Mouse (Mus musculus) spleen, embryonic (tissue): ENCODE measurements around the gene Gm49027.

Experiments used
- CTCF ChIA-PET: fragments of 350-600 bp; sonication (Branson Sonifier 250); formaldehyde crosslinking; loops from one replicate; lab custom pipeline; 2022; lab: Charles Lee

Gene Gm49027

GRCm38 (mm10) chr5:123507936-123508723 lies 17.2 kb downstream of the Gm49027 start:
- CTCF ChIA-PET = interaction anchor here (0.9 to 1.4 kb wide), 2 partner anchors 22 to 72 kb away, joined by 3 to 4 read pairs; no protein-coding TSS in a partner anchor

- CTCF ChIA-PET = interaction anchor here (0.7 to 1.2 kb wide), 2 partner anchors 62 to 131 kb away, joined by 4 to 10 read pairs; no protein-coding TSS in a partner anchor
Observed at GRCm38 (mm10) chr5:123501973-123502372, 23.3 kb downstream of the Gm49027 start.

- CTCF ChIA-PET = interaction anchor here (0.6 to 1.5 kb wide), 5 partner anchors 30 to 1899 kb away, joined by 3 to 8 read pairs (median 4); no protein-coding TSS in a partner anchor
Observed at GRCm38 (mm10) chr5:123499717-123500116, 25.6 kb downstream of the Gm49027 start.

GRCm38 (mm10) chr5:123489935-123490334 lies 35.4 kb downstream of the Gm49027 start:
- CTCF ChIA-PET = no interaction called here

- CTCF ChIA-PET = no interaction called here
Observed at GRCm38 (mm10) chr5:123489112-123489785, 36.0 kb downstream of the Gm49027 start, which contains the start of the genes Lrrc43 and Il31. TSS of gene Lrrc43 (plus strand) at chr5:123489305. TSS of gene Il31 (minus strand) at chr5:123489489.

GRCm38 (mm10) chr5:123487659-123488395 lies 37.5 kb downstream of the Gm49027 start:
- CTCF ChIA-PET = no interaction called here

GRCm38 (mm10) chr5:123473817-123474216 lies 51.5 kb downstream of the Gm49027 start:
- CTCF ChIA-PET = no interaction called here

- CTCF ChIA-PET = interaction anchor here (0.5 to 0.7 kb wide), 2 partner anchors 19 to 566 kb away, joined by 3 to 10 read pairs; no protein-coding TSS in a partner anchor
Observed at GRCm38 (mm10) chr5:123470784-123471400, 54.4 kb downstream of the Gm49027 start.

GRCm38 (mm10) chr5:123464638-123465037 lies 60.6 kb downstream of the Gm49027 start:
- CTCF ChIA-PET = interaction anchor here (0.5 kb wide), 1 partner anchor 120 kb away, joined by 3 read pairs; no protein-coding TSS in a partner anchor
